Mouse (Mus musculus) skeletal muscle tissue, adult 2 months (tissue): ENCODE measurements around the gene Mical2.
A peak's percentile ranks its signal among the peaks of the same experiment; 100 is the strongest.

ENCODE experiments used
- DNase-seq: peaks from one replicate; pipeline ENCODE4 v3.0.0-alpha.2; 2012; ENCODE audit warnings: low read depth, low spot score

Gene Mical2

DNA sequence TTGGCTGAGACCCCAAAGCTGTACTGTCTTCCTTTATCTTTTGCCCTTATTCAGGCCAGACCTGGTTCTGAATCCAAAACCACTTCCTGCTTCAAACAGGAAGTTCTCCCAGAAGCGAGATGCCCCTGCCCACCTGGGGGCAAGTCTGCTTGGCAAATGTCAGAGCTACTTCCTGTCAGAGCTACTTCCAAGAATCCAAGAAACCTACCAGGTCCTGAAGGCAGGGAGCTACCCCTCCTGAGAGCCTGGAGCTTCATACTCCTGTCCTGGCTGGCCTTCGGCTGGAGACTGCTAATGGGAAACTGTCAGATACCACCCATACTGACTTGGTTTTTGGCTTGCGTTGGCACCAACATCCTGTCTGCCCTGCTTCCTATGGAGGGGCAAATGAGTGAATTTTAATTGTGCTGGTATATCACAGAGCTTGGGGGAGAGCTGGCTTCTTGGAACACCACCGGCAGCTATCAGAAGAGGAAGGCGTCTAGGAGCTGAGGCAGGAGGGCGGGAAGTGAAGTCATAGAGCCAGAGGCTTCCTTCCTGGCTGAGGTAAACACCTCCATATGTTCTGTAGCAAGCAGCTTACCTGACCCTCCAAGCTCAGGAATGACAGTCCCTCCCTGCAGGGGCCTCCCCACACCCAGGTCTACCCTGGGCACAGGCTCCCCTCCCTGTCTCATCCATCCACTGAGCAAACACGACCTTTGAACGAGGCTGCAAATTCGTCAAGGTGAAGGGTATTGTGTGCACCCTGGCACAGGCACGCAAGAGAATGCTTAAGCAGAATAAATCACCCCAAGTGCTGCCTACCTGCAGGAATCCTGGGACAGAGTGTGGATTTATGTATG, 17.1 kb upstream of the Mical2 start:
- no peak for DNase-seq

- no peak for DNase-seq
Measured at GRCm38 (mm10) chr7:112209621-112210020, 16.0 kb upstream of the Mical2 start.

GRCm38 (mm10) chr7:112212921-112213721, 12.5 kb upstream of the Mical2 start:
- peak; percentile 42 for DNase-seq

DNA sequence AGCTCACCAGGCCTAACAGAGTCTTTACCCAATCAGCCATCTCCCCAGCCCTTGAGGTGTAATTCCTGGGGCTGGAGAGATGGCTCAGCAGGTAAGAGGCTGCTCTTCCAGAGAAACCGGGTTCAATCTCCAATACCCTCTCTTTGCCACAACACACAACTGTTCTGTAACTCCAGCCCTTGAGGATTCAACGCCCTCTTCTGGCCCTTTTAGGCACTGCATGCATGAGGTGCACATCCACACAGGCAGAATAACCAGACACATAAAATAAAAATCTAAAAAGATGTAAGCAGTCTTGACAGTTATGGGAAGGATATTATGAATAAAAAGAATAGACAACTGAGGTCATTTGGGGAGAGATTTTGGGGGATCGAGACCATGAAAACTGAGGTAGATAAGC, 9.8 kb upstream of the Mical2 start:
- no peak for DNase-seq

- DNase-seq = peak; percentile 46
Measured at GRCm38 (mm10) chr7:112216720-112217119, 8.9 kb upstream of the Mical2 start.

- DNase-seq = no peak
Measured at GRCm38 (mm10) chr7:112217208-112217607, 8.4 kb upstream of the Mical2 start.

DNA sequence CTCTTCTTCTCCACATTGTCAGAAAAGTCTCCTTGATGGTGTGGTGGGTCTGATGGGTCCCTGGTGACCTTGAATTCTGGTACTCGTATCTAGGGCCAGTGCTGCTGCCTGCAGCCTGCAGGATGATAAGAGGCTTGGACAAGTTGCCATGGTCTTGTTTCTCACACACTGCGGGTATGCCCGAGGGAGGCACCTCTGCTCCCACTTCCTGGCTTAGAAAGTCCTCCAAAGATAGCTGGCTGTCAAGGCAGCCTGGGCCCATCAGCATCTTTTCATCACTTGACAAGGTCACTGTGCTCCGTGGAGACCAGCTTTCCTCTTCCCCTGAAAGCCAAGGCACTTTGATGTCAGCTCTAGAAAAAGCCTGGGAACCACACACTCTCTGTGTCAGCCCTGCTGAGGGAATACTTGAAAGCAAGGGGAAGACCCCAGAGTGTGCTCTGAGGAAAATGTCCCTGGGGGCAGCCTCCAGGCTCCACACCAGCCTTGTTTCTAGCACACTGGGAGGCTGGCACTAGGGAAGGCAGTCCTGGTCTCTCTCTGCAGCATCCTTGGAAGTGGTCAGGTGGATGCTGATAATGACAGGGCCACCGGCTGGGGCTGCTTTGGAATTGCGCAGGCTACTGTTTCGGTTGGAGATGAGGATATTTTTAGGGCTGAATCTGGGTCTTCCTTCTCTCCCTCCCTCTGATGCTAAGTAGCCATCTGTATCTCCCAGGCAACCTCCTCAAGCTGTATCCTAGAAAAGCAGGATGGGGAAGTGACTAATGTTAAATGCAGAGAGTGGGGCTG, 2.7 kb upstream of the Mical2 start:
- DNase-seq = no peak

DNA sequence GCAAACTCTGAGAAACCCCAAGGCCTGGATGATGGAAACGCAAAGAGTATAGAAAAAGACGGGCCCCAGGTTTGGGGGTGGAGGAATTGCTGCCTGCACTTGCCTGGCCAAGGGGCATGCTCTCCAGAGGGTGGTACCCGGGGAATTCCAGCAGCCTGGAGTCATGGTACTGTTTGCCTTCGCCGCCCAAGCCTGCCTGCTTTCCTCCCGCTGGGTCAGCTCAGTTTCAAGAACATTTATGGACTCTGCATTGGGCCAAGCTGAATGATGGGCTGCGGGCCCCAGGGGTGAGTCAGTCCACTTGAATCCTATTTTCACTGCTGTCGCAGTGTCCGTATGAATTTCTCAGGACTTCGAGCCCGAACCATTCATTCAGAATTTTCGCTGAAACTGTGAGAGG, 802 bp upstream of the Mical2 start:
- no peak for DNase-seq

GRCm38 (mm10) chr7:112226446-112227265, 1.0 kb downstream of the Mical2 start:
- DNase-seq = no peak

DNA sequence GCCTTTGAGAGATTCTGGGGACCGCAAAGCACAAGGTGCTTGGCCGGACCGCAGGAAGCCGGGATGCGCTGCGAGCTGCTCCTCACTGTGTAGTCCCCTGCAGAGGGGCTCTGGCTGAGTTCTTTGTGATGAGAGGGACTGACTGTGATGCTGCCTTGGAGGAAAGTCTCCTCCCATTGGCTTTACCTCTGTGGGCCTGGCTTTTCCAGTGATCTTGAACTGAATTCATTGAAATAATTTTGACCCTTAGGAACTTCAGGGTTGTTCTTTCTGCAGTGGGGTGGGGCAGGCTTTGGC, 1.6 kb downstream of the Mical2 start:
- no peak for DNase-seq

DNA sequence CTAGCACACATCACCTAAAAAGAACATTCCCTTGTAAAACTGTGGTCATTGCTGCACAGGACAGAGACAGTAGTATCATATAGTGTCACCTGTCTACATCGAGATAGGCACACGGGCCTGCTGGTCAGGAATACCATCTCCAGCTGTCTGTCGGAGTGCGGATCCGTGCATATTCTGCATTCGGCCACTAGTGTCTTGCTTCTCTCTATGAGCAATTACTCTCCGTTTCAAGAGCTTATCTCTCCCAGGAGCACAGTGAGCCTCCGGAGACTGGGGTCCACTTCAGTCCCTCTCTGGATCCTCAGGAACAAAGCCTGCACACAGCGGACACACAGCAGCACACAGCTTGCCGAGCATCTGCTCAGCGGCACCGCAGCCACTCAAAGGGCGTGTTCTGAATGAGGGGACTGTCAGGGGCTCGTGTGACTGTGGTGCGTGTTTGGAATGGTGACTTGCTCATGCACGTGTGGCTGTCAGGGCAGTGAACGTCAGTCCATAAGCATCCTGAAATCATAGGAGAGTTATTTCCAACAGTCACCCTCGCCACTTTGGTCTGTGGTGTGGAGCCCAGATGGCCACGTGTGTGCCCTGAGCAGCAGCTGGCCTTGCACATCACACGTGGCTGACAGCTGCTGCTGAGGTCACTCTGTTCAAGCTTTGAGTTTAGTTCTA, 3.3 kb downstream of the Mical2 start:
- peak; percentile 81 for DNase-seq

GRCm38 (mm10) chr7:112231731-112232130, 6.1 kb downstream of the Mical2 start:
- DNase-seq = peak; percentile 72

- DNase-seq = no peak
Measured at GRCm38 (mm10) chr7:112233345-112234005, 7.8 kb downstream of the Mical2 start.

- DNase-seq = peak; percentile 36
Measured at GRCm38 (mm10) chr7:112234410-112234809, 8.8 kb downstream of the Mical2 start.

DNA sequence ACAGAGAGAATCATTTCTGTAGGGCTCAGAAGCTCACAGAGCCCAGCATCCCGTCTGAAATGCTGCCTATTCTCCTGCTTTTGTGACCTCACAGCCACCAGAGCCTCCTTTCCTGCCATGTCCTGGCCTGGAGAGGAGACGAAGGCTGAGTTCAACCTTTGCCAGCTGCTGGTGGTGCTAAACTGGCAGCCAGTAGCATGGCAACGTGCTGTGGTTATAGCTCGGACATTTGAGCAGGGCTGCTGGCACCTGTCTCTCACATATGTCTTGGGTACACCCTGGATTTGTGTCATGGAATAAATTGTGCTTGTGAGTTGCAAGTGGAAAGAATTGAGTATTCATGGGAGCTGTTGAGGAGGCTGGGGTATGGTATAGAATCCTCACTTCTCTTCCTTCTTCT, 9.8 kb downstream of the Mical2 start:
- DNase-seq = peak; percentile 47

GRCm38 (mm10) chr7:112237211-112237610, 11.6 kb downstream of the Mical2 start:
- DNase-seq = no peak

GRCm38 (mm10) chr7:112237868-112238267, 12.2 kb downstream of the Mical2 start:
- peak; percentile 29 for DNase-seq

DNA sequence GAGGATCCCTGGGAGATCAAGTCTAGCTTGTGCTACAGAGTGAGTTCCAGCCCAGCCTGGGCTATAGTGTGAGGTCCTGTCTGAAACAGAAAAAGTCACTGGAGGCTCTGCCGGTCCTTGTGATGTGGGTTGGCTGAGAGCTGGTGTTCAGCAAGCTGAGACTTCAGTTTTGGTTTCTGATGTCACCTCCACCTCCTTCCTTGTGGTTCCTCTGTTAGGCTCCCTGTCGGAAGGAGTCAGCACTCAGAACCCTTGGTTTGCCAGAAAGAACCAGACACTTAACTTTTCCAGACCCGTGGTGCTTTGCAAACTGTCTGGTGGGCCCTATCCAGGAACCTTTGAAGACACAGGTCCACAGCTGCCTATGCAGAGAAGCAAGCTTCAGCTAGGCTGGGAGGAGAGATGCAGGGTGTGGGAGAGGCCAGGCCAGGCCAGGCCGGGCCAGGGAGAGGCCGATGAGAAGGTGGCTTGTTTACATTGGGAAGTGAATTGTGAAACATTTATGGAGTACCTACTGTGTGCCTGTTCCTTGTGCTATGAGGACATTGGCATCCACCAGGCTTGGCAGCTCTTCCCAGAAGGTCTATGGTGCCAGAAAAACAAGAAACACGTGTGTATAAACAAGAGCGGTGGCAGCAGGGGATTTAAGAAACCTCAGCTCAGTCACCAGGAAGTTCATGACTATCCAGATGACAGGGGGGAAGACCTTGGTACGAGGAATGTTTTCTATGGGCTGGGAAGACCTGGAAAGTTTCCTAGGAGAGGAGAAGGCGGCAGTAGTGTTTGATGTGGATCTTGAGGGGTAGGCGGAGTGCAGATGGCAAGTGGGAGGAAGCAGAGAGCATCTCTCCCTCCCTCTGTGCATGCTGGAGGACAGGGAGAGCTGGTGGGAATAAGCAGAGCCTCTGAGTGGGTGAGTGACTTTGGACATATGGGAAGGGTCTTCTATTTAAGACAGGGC, 13.4 kb downstream of the Mical2 start:
- no peak for DNase-seq

- DNase-seq = no peak
Measured at GRCm38 (mm10) chr7:112240748-112241147, 15.1 kb downstream of the Mical2 start.
